Mouse (Mus musculus): ENCODE results near the gene Ssrp1.

- TF ChIP-seq CTCF (conservative IDR thresholded peaks at IDR 0.05; ENCODE audit: low read length) (no peak), POU5F1 (IDR thresholded peaks at IDR 0.05; ENCODE audit: borderline replicate concordance, low read length) (no peak), NANOG (IDR thresholded peaks at IDR 0.05; ENCODE audit: borderline replicate concordance, low read length) (no peak)
These were observed 27.8 kb upstream of the Ssrp1 start for GRCm38 (mm10) chr2:85009212-85009611.
